ENCODE assay signal across 8 mouse cellular contexts in the genomic region with DNA sequence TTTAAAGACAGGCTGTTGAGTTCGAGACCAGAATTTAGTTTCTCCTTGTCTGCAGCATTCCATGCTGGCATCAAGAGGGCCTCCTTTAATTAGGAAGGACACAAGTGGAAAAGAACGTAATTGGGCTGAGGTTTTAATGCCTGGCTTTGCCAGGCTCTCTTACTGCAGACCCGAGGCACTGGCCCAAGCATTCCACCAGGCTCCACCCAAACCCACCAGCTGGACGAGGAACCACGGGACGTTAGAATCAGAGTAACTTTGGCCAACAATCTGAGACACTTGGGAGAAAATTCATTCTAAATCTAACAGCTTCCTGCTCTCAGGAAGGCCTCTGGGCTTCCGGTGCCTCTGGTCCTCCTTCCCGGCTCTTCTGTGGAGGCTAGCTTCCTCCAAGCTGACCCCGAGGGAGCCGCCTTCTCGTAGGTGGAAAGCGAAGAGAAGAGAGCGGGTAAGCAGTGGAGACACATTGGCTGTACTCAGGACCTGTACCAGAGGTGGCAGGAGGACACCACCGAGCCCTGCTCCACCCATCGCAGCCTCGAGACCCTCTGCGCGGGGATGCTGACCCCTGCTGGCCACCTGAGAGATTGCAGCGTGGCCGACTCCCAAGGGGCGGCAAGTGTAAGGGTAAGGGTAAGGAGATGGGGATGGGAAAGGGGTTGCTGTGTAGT.
DNase-seq lines count a peak whose midpoint lies in the region; ATAC-seq and TF ChIP-seq lines count a peak whose summit lies in the region.

No protein-coding gene starts in this region.

- peak; percentile 79 for DNase-seq in 3T3-L1 (ENCODE audit: low read depth, low spot score)
- DNase-seq in adrenal gland, postnatal 36 days, result peak; percentile 88 to 89
- DNase-seq in heart, adult 9 months (ENCODE audit: low spot score in 2 of 2), result peak; percentile 79 to 80
- DNase-seq in midbrain, postnatal 0 days (ENCODE audit: low spot score), result peak; percentile 75
- DNase-seq in spleen, postnatal 10 days (ENCODE audit: low spot score in 2 of 2), result peak; percentile 71 to 85

- no peaks in the 10 kb centered on the region for H3K36me3 ChIP-seq in embryonic facial prominence, embryonic 13.5 days
- no peaks in the 10 kb centered on the region for H3K36me3 ChIP-seq in kidney, embryonic 14.5 days (ENCODE audit: control insufficient read depth, insufficient read depth, low read length)
- H3K36me3 ChIP-seq in limb, embryonic 15.5 days, result no peaks in the 10 kb centered on the region
- no peaks in the 10 kb centered on the region for H3K36me3 ChIP-seq in midbrain, postnatal 0 days (ENCODE audit: insufficient read depth, low read length)

- no peaks in the 10 kb centered on the region for H3K27me3 ChIP-seq in embryonic facial prominence, embryonic 13.5 days
- no peaks in the 10 kb centered on the region for H3K27me3 ChIP-seq in kidney, embryonic 14.5 days (ENCODE audit: control insufficient read depth, insufficient read depth, low read length)
- no peaks in the 10 kb centered on the region for H3K27me3 ChIP-seq in limb, embryonic 15.5 days
- H3K27me3 ChIP-seq in midbrain, postnatal 0 days (ENCODE audit: insufficient read depth, low read length), result no peaks in the 10 kb centered on the region

- peaks cover 15% of the 10 kb centered on the region; the same call in 1 of the 2 replicates for H3K4me1 ChIP-seq in embryonic facial prominence, embryonic 13.5 days
- H3K4me1 ChIP-seq in kidney, embryonic 14.5 days (ENCODE audit: control insufficient read depth, insufficient read depth, low read length), result no peaks in the 10 kb centered on the region
- H3K4me1 ChIP-seq in limb, embryonic 15.5 days, result peaks cover 24% of the 10 kb centered on the region
- peaks cover 4% of the 10 kb centered on the region; the same call in 1 of the 2 replicates for H3K4me1 ChIP-seq in midbrain, postnatal 0 days (ENCODE audit: insufficient read depth, low read length)

- H3K9ac ChIP-seq in embryonic facial prominence, embryonic 13.5 days, result peak overlapping the region; percentile 62
- peak overlapping the region; percentile 19; the same call in 1 of the 2 replicates for H3K9ac ChIP-seq in kidney, embryonic 14.5 days (ENCODE audit: low read depth, low read length)
- no peak overlapping the region for H3K9ac ChIP-seq in limb, embryonic 15.5 days
- H3K9ac ChIP-seq in midbrain, postnatal 0 days (replicated peaks; ENCODE audit: low read length, poor library complexity, severe bottlenecking), result peak overlapping the region; percentile 33; the same call in 1 of the 2 replicates

- H3K9me3 ChIP-seq in embryonic facial prominence, embryonic 13.5 days, result no peaks in the 10 kb centered on the region
- H3K9me3 ChIP-seq in kidney, embryonic 14.5 days (ENCODE audit: control insufficient read depth, low read length), result no peaks in the 10 kb centered on the region
- no peaks in the 10 kb centered on the region for H3K9me3 ChIP-seq in limb, embryonic 15.5 days
- no peaks in the 10 kb centered on the region for H3K9me3 ChIP-seq in midbrain, postnatal 0 days (ENCODE audit: low read length)

- peak overlapping the region; percentile 70 for H3K4me2 ChIP-seq in embryonic facial prominence, embryonic 13.5 days
- peak overlapping the region; percentile 41 for H3K4me2 ChIP-seq in kidney, embryonic 14.5 days (replicated peaks; ENCODE audit: low read depth, low read length)
- peak overlapping the region; percentile 57 for H3K4me2 ChIP-seq in limb, embryonic 15.5 days
- peak overlapping the region; percentile 57 for H3K4me2 ChIP-seq in midbrain, postnatal 0 days (ENCODE audit: low read depth, low read length, poor library complexity, severe bottlenecking)

- peak; percentile 77 for ATAC-seq in embryonic facial prominence, embryonic 13.5 days (ENCODE audit: insufficient number of reproducible peaks, insufficient read depth, low FRiP score, low TSS enrichment, low read depth)
- peak; percentile 93 for ATAC-seq in kidney, embryonic 14.5 days (ENCODE audit: low FRiP score, low TSS enrichment)
- ATAC-seq in limb, embryonic 15.5 days (ENCODE audit: insufficient number of reproducible peaks, low FRiP score, low TSS enrichment, low read depth), result peak; percentile 82
- peak; percentile 88 for ATAC-seq in midbrain, postnatal 0 days (ENCODE audit: low FRiP score)

- WGBS in embryonic facial prominence, embryonic 13.5 days, result 10% methylated on average over 21 of the region's 21 CpGs
- 10% methylated on average over 21 of the region's 21 CpGs for WGBS in kidney, embryonic 14.5 days
- WGBS in limb, embryonic 15.5 days, result 6% methylated on average over 21 of the region's 21 CpGs
- 10% methylated on average over 21 of the region's 21 CpGs for WGBS in midbrain, postnatal 0 days

- no peak overlapping the region; the same call in 1 of the 2 replicates for H3K27ac ChIP-seq in embryonic facial prominence, embryonic 13.5 days
- no peak overlapping the region for H3K27ac ChIP-seq in kidney, embryonic 14.5 days (ENCODE audit: low read depth, low read length)
- peak overlapping the region; percentile 81 for H3K27ac ChIP-seq in limb, embryonic 15.5 days
- H3K27ac ChIP-seq in midbrain, postnatal 0 days (ENCODE audit: low read depth, low read length), result no peak overlapping the region

- peak overlapping the region; percentile 42 for H3K4me3 ChIP-seq in embryonic facial prominence, embryonic 13.5 days
- peak overlapping the region; percentile 29 for H3K4me3 ChIP-seq in kidney, embryonic 14.5 days (ENCODE audit: low read length)
- peak overlapping the region; percentile 36 for H3K4me3 ChIP-seq in limb, embryonic 15.5 days
- peak overlapping the region; percentile 31; the same call in 1 of the 2 replicates for H3K4me3 ChIP-seq in midbrain, postnatal 0 days (ENCODE audit: low read depth, low read length)

- TF ChIP-seq CTCF in midbrain, postnatal 0 days (IDR thresholded peaks at IDR 0.05), result peak; percentile 99
